Mouse (Mus musculus): ENCODE data around the gene Eif3k. TPM values are rescaled to one million over a fixed set of nuclear protein-coding genes. Genes with fewer than 3 reads are reported as not detected.

Gene Eif3k
- total and polyA plus RNA-seq, 3 experiments, result 545 to 671 TPM; not detected in 1

GRCm38 (mm10) chr7:28977556-28977955 lies 4.1 kb downstream of the Eif3k start:
- Histone ChIP-seq H3K9me3 (replicated peaks; ENCODE audit: insufficient read depth, low read length) (no peaks in the 10 kb centered on the region), H3K79me2 (ENCODE audit: control insufficient read depth, insufficient read depth, low read length, poor library complexity) (peaks cover 21% of the 10 kb centered on the region), H3K4me1 (ENCODE audit: control insufficient read depth in 1 of 2, insufficient read depth in 2 of 2, low read length in 2 of 2) (peaks cover 0 to 4% of the 10 kb centered on the region in 2 experiments; a peak in 2 of 4 replicates), H3K27ac (ENCODE audit: control insufficient read depth, low read depth, low read length) (no peak overlapping the region), H3K36me3 (ENCODE audit: control insufficient read depth in 1 of 2, insufficient read depth in 2 of 2, low read length in 2 of 2) (peaks cover 3 to 6% of the 10 kb centered on the region in 2 experiments), H3K4me3 (ENCODE audit: control insufficient read depth in 1 of 2, insufficient read depth in 1 of 2, low read depth in 2 of 2, low read length in 2 of 2) (no peak overlapping the region), H3K27me3 (ENCODE audit: control insufficient read depth in 1 of 2, insufficient read depth in 2 of 2, low read length in 2 of 2) (no peaks in the 10 kb centered on the region), H3K9ac (ENCODE audit: control insufficient read depth, low read depth, low read length, poor library complexity, severe bottlenecking) (no peak overlapping the region)
- DNase-seq (ENCODE audit: low read depth, low spot score), result no peak
- no peak for TF ChIP-seq TCF12 (IDR thresholded peaks at IDR 0.05; ENCODE audit: low read depth, low read length)
- no peak for TF ChIP-seq MYB (IDR thresholded peaks at IDR 0.05; ENCODE audit: low read depth, low read length)
- no peak for TF ChIP-seq GATA1 (IDR thresholded peaks at IDR 0.05; ENCODE audit: low read depth, low read length)
- TF ChIP-seq CHD1 (IDR thresholded peaks at IDR 0.05; ENCODE audit: low read depth, low read length), result no peak
- TF ChIP-seq ELF1 (IDR thresholded peaks at IDR 0.05; ENCODE audit: low read depth, low read length), result no peak
- no peak for TF ChIP-seq MAX (IDR thresholded peaks at IDR 0.05; ENCODE audit: low read length)
- no peak for TF ChIP-seq EP300 (IDR thresholded peaks at IDR 0.05; ENCODE audit: low read depth in 1 of 2, low read length in 2 of 2)
- no peak for TF ChIP-seq ZNF384 (IDR thresholded peaks at IDR 0.05; ENCODE audit: low read depth, low read length)

- peaks cover 0 to 3% of the 10 kb centered on the region in 2 experiments; a peak in 3 of 4 replicates for H3K36me3 ChIP-seq (ENCODE audit: control insufficient read depth in 1 of 2, insufficient read depth in 2 of 2, low read length in 2 of 2)
- no peak for TF ChIP-seq GABPA (IDR thresholded peaks at IDR 0.05; ENCODE audit: low read depth, low read length)
- no peak for TF ChIP-seq ELF1 (IDR thresholded peaks at IDR 0.05; ENCODE audit: low read depth, low read length)
- no peak for TF ChIP-seq USF2 (IDR thresholded peaks at IDR 0.05; ENCODE audit: borderline replicate concordance in 1 of 2, insufficient read depth in 1 of 2, low read depth in 1 of 2, low read length in 2 of 2)
- no peak for TF ChIP-seq JUND (IDR thresholded peaks at IDR 0.05; ENCODE audit: low read depth, low read length)
- TF ChIP-seq ZKSCAN1 (IDR thresholded peaks at IDR 0.05; ENCODE audit: low read depth, low read length), result no peak
- TF ChIP-seq KAT2A (conservative IDR thresholded peaks at IDR 0.05; ENCODE audit: low read depth, low read length), result no peak
- TF ChIP-seq MYC (IDR thresholded peaks at IDR 0.05; ENCODE audit: low read depth, low read length), result peak; percentile 95
- TF ChIP-seq MAFK (IDR thresholded peaks at IDR 0.05; ENCODE audit: borderline replicate concordance, low read depth, low read length), result no peak
- no peak for TF ChIP-seq GATA1 (IDR thresholded peaks at IDR 0.05; ENCODE audit: low read depth, low read length)
- no peak for TF ChIP-seq TAL1 (IDR thresholded peaks at IDR 0.05; ENCODE audit: low read length)
- TF ChIP-seq CTCF (IDR thresholded peaks at IDR 0.05 in 2 of 3, conservative IDR thresholded peaks at IDR 0.05 in 1 of 3; ENCODE audit: control insufficient read depth in 1 of 3, insufficient read depth in 1 of 3, low read depth in 2 of 3, low read length in 3 of 3, poor library complexity in 1 of 3, severe bottlenecking in 1 of 3), result peak in 2 of 3 experiments; percentile 32 to 43; a peak in 5 of 6 replicates
- TF ChIP-seq RAD21 (IDR thresholded peaks at IDR 0.05; ENCODE audit: low read depth, low read length), result no peak; the same call in 1 of the 2 replicates
- no peak for TF ChIP-seq BHLHE40 (IDR thresholded peaks at IDR 0.05; ENCODE audit: borderline replicate concordance, low read depth, low read length)
- TF ChIP-seq POLR2AphosphoS2 (IDR thresholded peaks at IDR 0.05; ENCODE audit: low read length), result no peak
- TF ChIP-seq ZMIZ1 (IDR thresholded peaks at IDR 0.05; ENCODE audit: low read depth, low read length), result no peak
- TF ChIP-seq ZC3H11A (IDR thresholded peaks at IDR 0.05; ENCODE audit: low read depth, low read length), result no peak; the same call in 1 of the 2 replicates
- TF ChIP-seq MYB (IDR thresholded peaks at IDR 0.05; ENCODE audit: low read depth, low read length), result no peak
- no peak for TF ChIP-seq MAZ (IDR thresholded peaks at IDR 0.05; ENCODE audit: low read depth, low read length)
- TF ChIP-seq USF1 (IDR thresholded peaks at IDR 0.05; ENCODE audit: low read depth, low read length), result peak; percentile 77
- peak; percentile 64; the same call in 1 of the 2 replicates for TF ChIP-seq MAX (IDR thresholded peaks at IDR 0.05; ENCODE audit: low read length)
- no peak for TF ChIP-seq NRF1 (IDR thresholded peaks at IDR 0.05; ENCODE audit: insufficient read depth, low read depth, low read length, poor library complexity, severe bottlenecking)
- no peak for TF ChIP-seq TCF12 (IDR thresholded peaks at IDR 0.05; ENCODE audit: low read depth, low read length)
- TF ChIP-seq CHD2 (IDR thresholded peaks at IDR 0.05; ENCODE audit: low read length), result no peak
- no peak for TF ChIP-seq MEF2A (IDR thresholded peaks at IDR 0.05; ENCODE audit: extremely low read depth, insufficient replicate concordance, low read depth, low read length, poor library complexity, severe bottlenecking)
- no peak for TF ChIP-seq RCOR1 (IDR thresholded peaks at IDR 0.05; ENCODE audit: low read depth, low read length)
- no peak for TF ChIP-seq ZNF384 (IDR thresholded peaks at IDR 0.05; ENCODE audit: low read depth, low read length)
- no peak for TF ChIP-seq SMC3 (IDR thresholded peaks at IDR 0.05; ENCODE audit: low read depth, low read length)
- DNase-seq (ENCODE audit: low read depth, low spot score), result peak; percentile 52
Observed at GRCm38 (mm10) chr7:28973025-28973424, 8.6 kb downstream of the Eif3k start.

More at GRCm38 (mm10) chr7:28973025-28973424, 8.6 kb downstream of the Eif3k start:
- Histone ChIP-seq H3K9me3 (replicated peaks; ENCODE audit: insufficient read depth, low read length) (no peaks in the 10 kb centered on the region), H3K27ac (ENCODE audit: control insufficient read depth, low read depth, low read length) (no peak overlapping the region), H3K79me2 (ENCODE audit: control insufficient read depth, insufficient read depth, low read length, poor library complexity) (0 out of 2 replicates have a peak, but pooled peaks cover 2% of the 10 kb centered on the region), H3K4me3 (ENCODE audit: control insufficient read depth in 1 of 2, insufficient read depth in 1 of 2, low read depth in 2 of 2, low read length in 2 of 2) (no peak overlapping the region), H3K4me1 (ENCODE audit: control insufficient read depth in 1 of 2, insufficient read depth in 2 of 2, low read length in 2 of 2) (no peaks in the 10 kb centered on the region), H3K27me3 (ENCODE audit: control insufficient read depth in 1 of 2, insufficient read depth in 2 of 2, low read length in 2 of 2) (no peaks in the 10 kb centered on the region), H3K9ac (ENCODE audit: control insufficient read depth, low read depth, low read length, poor library complexity, severe bottlenecking) (no peak overlapping the region)

Measured in MEL (cell line).